Mouse (Mus musculus) thymus, adult 2 months (tissue): Measurements from ENCODE around the gene Adap1.

Experiments
- CTCF ChIP-seq: fragments of 200-500 bp; IDR thresholded peaks from 2 replicates; pipeline ENCODE4 v1.5.1; 2012; ENCODE audit warnings: mild to moderate bottlenecking, control low read depth, low read length, moderate library complexity, borderline replicate concordance; ENCODE audit not compliant: control insufficient read depth, poor library complexity, insufficient read depth; ENCODE audit errors: extremely low read depth
- POLR2A ChIP-seq: fragments of 200-500 bp; IDR thresholded peaks from 2 replicates; pipeline ENCODE4 v1.6.1; 2012; ENCODE audit warnings: mild to moderate bottlenecking, low read length, control low read depth, moderate library complexity; ENCODE audit not compliant: control insufficient read depth, poor library complexity, insufficient read depth; ENCODE audit errors: extremely low read depth

- no peak for TF ChIP-seq CTCF
- no peak for TF ChIP-seq POLR2A
Observed at GRCm38 (mm10) chr5:139317751-139318504, 7.5 kb downstream of the Adap1 start.
